Comparison of ENCODE assay signal across 13 mouse cellular contexts in the genomic region with DNA sequence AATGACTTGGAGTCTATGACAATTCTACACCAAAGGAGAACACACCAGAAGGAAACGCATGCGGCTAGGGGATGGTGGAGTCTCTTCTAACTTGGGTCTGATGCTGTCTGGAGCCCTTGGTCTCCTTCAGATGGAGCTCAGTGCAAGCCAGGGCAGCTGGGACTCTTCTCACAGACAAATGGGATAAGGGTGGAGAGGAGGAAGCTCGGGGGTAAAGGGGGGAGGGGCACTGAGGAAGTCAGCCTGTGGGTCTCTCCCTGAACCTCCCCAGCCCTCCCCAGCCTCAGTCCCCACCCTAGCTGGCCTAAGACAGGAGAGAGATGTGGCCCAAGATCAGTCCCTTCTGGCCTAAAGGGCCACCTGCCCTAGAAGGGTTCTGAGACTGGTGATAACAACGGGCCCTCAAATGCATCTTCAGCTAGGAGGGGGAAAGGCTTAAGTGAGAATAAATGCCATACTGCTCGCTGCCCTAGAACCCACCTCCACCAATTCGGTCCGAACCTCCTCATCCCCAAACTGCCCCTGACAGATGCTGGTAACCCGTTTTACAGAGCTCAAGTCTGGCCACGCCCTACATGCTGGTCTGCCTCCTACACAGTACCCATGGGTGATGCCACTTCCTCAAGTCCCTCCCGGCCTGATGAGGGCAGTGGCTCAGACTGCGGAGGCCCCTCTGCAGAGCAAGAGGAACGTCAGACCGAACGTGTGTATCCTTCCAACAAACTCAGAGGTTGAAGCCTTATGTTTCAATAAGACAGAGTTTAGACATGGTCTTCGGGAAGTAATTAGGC. TPM values are rescaled to one million over a fixed set of nuclear protein-coding genes. Genes with fewer than 3 reads are reported as not detected.
DNase-seq lines count a peak whose midpoint lies in the region; ATAC-seq and TF ChIP-seq lines count a peak whose summit lies in the region.
"Had no signal": no experiment of that assay in that cellular context is flagged by ENCODE, and none has a peak within 500 bp of the region (broad histone marks: within the 10 kb centered on the region; RNA-seq: fewer than 3 reads in every experiment).

No protein-coding gene starts in this region.

- H3K9ac ChIP-seq in kidney, embryonic 15.5 days = no peak overlapping the region
- H3K9ac ChIP-seq: neural tube, embryonic 15.5 days had no signal

- no peaks in the 10 kb centered on the region for H3K36me3 ChIP-seq in kidney, embryonic 15.5 days
- no peaks in the 10 kb centered on the region for H3K36me3 ChIP-seq in thymus, adult 2 months (ENCODE audit: control insufficient read depth, insufficient read depth, low read length)
- H3K36me3 ChIP-seq: neural tube, embryonic 15.5 days had no signal

- peaks cover 50% of the 10 kb centered on the region for H3K4me1 ChIP-seq in kidney, embryonic 15.5 days
- H3K4me1 ChIP-seq in thymus, adult 2 months (replicated peaks; ENCODE audit: control insufficient read depth, insufficient read depth, low read length) = peaks cover 36% of the 10 kb centered on the region

- 72% methylated on average over 15 of the region's 15 CpGs for WGBS in kidney, embryonic 15.5 days
- 32% methylated on average over 15 of the region's 15 CpGs for WGBS in thymus, adult 2 months

- no peaks in the 10 kb centered on the region for H3K9me3 ChIP-seq in kidney, embryonic 15.5 days (replicated peaks)
- H3K9me3 ChIP-seq: neural tube, embryonic 15.5 days had no signal

- H3K4me3 ChIP-seq in kidney, embryonic 15.5 days (replicated peaks) = no peak overlapping the region
- H3K4me3 ChIP-seq in thymus, adult 2 months (ENCODE audit: control insufficient read depth, insufficient read depth, low read length) = no peak overlapping the region
- H3K4me3 ChIP-seq: neural tube, embryonic 15.5 days had no signal

- DNase-seq in kidney, adult 9 months = no peak
- peak; percentile 36 for DNase-seq in thymus, postnatal 25 days
- DNase-seq in thymus, adult 2 months = no peak
- peak; percentile 51 for DNase-seq in thymus, postnatal 4 days
- no peak for DNase-seq in adrenal gland, postnatal 4 days (ENCODE audit: low spot score in 2 of 2)
- no peak for DNase-seq in gastrocnemius, adult 18-20 months (ENCODE audit: low spot score)
- DNase-seq: adrenal gland, adult 2 months; cerebellum, adult 9-11 months; left cerebral cortex, postnatal 4 days had no signal

- H3K27ac ChIP-seq in kidney, embryonic 15.5 days = peak overlapping the region; percentile 68; the same call in 1 of the 2 replicates
- H3K27ac ChIP-seq in thymus, adult 2 months (ENCODE audit: control insufficient read depth, insufficient read depth, low read length) = no peak overlapping the region
- H3K27ac ChIP-seq: neural tube, embryonic 15.5 days had no signal

- TF ChIP-seq POLR2A in thymus, adult 2 months (IDR thresholded peaks at IDR 0.05; ENCODE audit: control insufficient read depth, extremely low read depth, insufficient read depth, low read length, poor library complexity) = no peak; the same call in 1 of the 2 replicates

- ATAC-seq in kidney, embryonic 15.5 days (replicated peaks; ENCODE audit: low FRiP score) = no peak
- ATAC-seq in megakaryocyte, adult 5-6 weeks (ENCODE audit: poor library complexity, severe bottlenecking) = peak; percentile 89

- TF ChIP-seq CTCF in thymus, adult 2 months (IDR thresholded peaks at IDR 0.05; ENCODE audit: borderline replicate concordance, control insufficient read depth, extremely low read depth, insufficient read depth, low read length, poor library complexity) = no peak

- H3K27me3 ChIP-seq in kidney, embryonic 15.5 days = no peaks in the 10 kb centered on the region
- H3K27me3 ChIP-seq in thymus, adult 2 months (ENCODE audit: control insufficient read depth, insufficient read depth, low read length) = no peaks in the 10 kb centered on the region
- H3K27me3 ChIP-seq: neural tube, embryonic 15.5 days had no signal

- no peak overlapping the region for H3K4me2 ChIP-seq in kidney, embryonic 15.5 days
- H3K4me2 ChIP-seq: midbrain, embryonic 11.5 days; neural tube, embryonic 15.5 days had no signal

RNA-seq across cellular contexts. Expression of a gene that starts 14.8 kb away (rescaled TPM):
- 18.9 and 20.8 TPM in 2 replicates for polyA plus RNA-seq in kidney, embryonic 15.5 days (2015; fragmentation: Nextera tagmentation; extraction: Ambion mirVana)
- polyA plus RNA-seq in thymus, adult 2 months (2012; rRNA removed) = 34.2 and 36.9 TPM in 2 replicates
- total RNA-seq in megakaryocyte, adult 5-6 weeks (2015) = 10.4 and 10.7 TPM in 2 replicates
- total RNA-seq in megakaryocyte, adult 5-6 weeks (2017) = 14.0 and 16.6 TPM in 2 replicates
- 10 to 100 TPM; 46.6 to 57.7 TPM for total RNA-seq in adrenal gland, postnatal 4 days (2021)
- 1 to 10 TPM; 6.5 to 7.4 TPM for total RNA-seq in gastrocnemius, adult 18-20 months (2021)

RNA-seq across cellular contexts. Expression of a gene that starts 53.5 kb away (rescaled TPM):
- polyA plus RNA-seq in kidney, embryonic 15.5 days (2015; fragmentation: Nextera tagmentation; extraction: Ambion mirVana) = 24.5 and 25.4 TPM in 2 replicates
- polyA plus RNA-seq in thymus, adult 2 months (2012; rRNA removed) = 0.71 and 1.3 TPM in 2 replicates
- 7.1 and 10.4 TPM in 2 replicates for total RNA-seq in megakaryocyte, adult 5-6 weeks (2015)
- 9.9 and 12.2 TPM in 2 replicates for total RNA-seq in megakaryocyte, adult 5-6 weeks (2017)
- 10 to 100 TPM; 10.1 to 12.2 TPM for total RNA-seq in adrenal gland, postnatal 4 days (2021)
- total RNA-seq in gastrocnemius, adult 18-20 months (2021) = 1 to 10 TPM; 4.2 to 4.5 TPM

RNA-seq across cellular contexts. Expression of a gene that starts 53.6 kb away (rescaled TPM):
- 10.0 and 10.8 TPM in 2 replicates for polyA plus RNA-seq in kidney, embryonic 15.5 days (2015; fragmentation: Nextera tagmentation; extraction: Ambion mirVana)
- polyA plus RNA-seq in thymus, adult 2 months (2012; rRNA removed) = 4.2 and 4.4 TPM in 2 replicates
- total RNA-seq in megakaryocyte, adult 5-6 weeks (2015) = 13.4 and 13.9 TPM in 2 replicates
- total RNA-seq in megakaryocyte, adult 5-6 weeks (2017) = 9.7 and 11.4 TPM in 2 replicates
- total RNA-seq in adrenal gland, postnatal 4 days (2021) = 1 to 10 TPM; 4.5 to 4.8 TPM
- total RNA-seq in gastrocnemius, adult 18-20 months (2021) = 1 to 10 TPM; 1.9 to 5.1 TPM

Comparison
In these comparisons a context has a peak if more than half of its experiments do, and no peak if none do; other contexts are left out.
1. DNase-seq: peak in thymus, postnatal 25 days (single experiment) and thymus, postnatal 4 days (single experiment); none in kidney, adult 9 months (single experiment), thymus, adult 2 months (single experiment), adrenal gland, postnatal 4 days (0 of 2) and gastrocnemius, adult 18-20 months (single experiment).